Mouse (Mus musculus): ENCODE results near the gene Dok5. TPM values are rescaled to one million over a fixed set of nuclear protein-coding genes. Genes with fewer than 3 reads are reported as not detected.

Dok5 gene
- 10 to 100 TPM; 50.9 to 51.1 TPM for total RNA-seq (2021)
- long read RNA-seq, experiment 1, transcript Dok5-201 (8 exons, 1,768 nt), result major isoform, 53 of 60 reads
- long read RNA-seq, experiment 1, partial matches to known transcripts, result 4 of 60 reads
- long read RNA-seq, experiment 1, other reads (novel, unspliced or antisense), result 3 of 60 reads
- long read RNA-seq, experiment 2, transcript Dok5-201 (8 exons, 1,768 nt), result major isoform, 49 of 52 reads
- long read RNA-seq, experiment 2, partial matches to known transcripts, result 2 of 52 reads
- long read RNA-seq, experiment 2, other reads (novel, unspliced or antisense), result 1 of 52 reads

GRCm38 (mm10) chr2:170731632-170732561 lies at the start of gene Dok5:
Gene Dok5, plus strand, starts transcription at chr2:170731807.
- intact Hi-C loops (cut with DNase I), result no loop called here
- DNase-seq (ENCODE audit: low spot score in 2 of 2), result peak; percentile 88 to 92

GRCm38 (mm10) chr2:170683385-170683784 lies 48.2 kb upstream of the Dok5 start:
- no peak for DNase-seq (ENCODE audit: low spot score in 2 of 2)
- intact Hi-C loops (cut with DNase I), result no loop called here

GRCm38 (mm10) chr2:170695071-170695936 lies 36.3 kb upstream of the Dok5 start:
- intact Hi-C loops (cut with DNase I), result no loop called here
- no peak for DNase-seq (ENCODE audit: low spot score in 2 of 2)

GRCm38 (mm10) chr2:170695937-170696510 lies 35.6 kb upstream of the Dok5 start:
- intact Hi-C loops (cut with DNase I), result no loop called here
- DNase-seq (ENCODE audit: low spot score in 2 of 2), result peak in 1 of 2 experiments; percentile 27

GRCm38 (mm10) chr2:170700471-170700870 lies 31.1 kb upstream of the Dok5 start:
- DNase-seq (ENCODE audit: low spot score in 2 of 2), result no peak
- intact Hi-C loops (cut with DNase I), result no loop called here

- DNase-seq (ENCODE audit: low spot score in 2 of 2), result no peak
Observed at GRCm38 (mm10) chr2:170706488-170706887, 25.1 kb upstream of the Dok5 start.

GRCm38 (mm10) chr2:170707672-170708071 lies 23.9 kb upstream of the Dok5 start:
- intact Hi-C loops (cut with DNase I), result no loop called here
- no peak for DNase-seq (ENCODE audit: low spot score in 2 of 2)

More at GRCm38 (mm10) chr2:170706488-170706887, 25.1 kb upstream of the Dok5 start:
- intact Hi-C loops (cut with DNase I), result no loop called here

GRCm38 (mm10) chr2:170708901-170709300 lies 22.7 kb upstream of the Dok5 start:
- intact Hi-C loops (cut with DNase I), result no loop called here

GRCm38 (mm10) chr2:170712658-170713285 lies 18.8 kb upstream of the Dok5 start:
- intact Hi-C loops (cut with DNase I), result no loop called here
- DNase-seq (ENCODE audit: low spot score in 2 of 2), result no peak

More at GRCm38 (mm10) chr2:170708901-170709300, 22.7 kb upstream of the Dok5 start:
- DNase-seq (ENCODE audit: low spot score in 2 of 2), result no peak

- intact Hi-C loops (cut with DNase I), result loop anchor here (10.0 kb wide), 1 partner anchor 196 kb away; no protein-coding TSS in a partner anchor
- DNase-seq (ENCODE audit: low spot score in 2 of 2), result no peak
Observed at GRCm38 (mm10) chr2:170720386-170720785, 11.2 kb upstream of the Dok5 start.

- DNase-seq (ENCODE audit: low spot score in 2 of 2), result no peak
- intact Hi-C loops (cut with DNase I), result loop anchor here (10.0 kb wide), 1 partner anchor 199 kb away; no protein-coding TSS in a partner anchor
Observed at GRCm38 (mm10) chr2:170724136-170724535, 7.5 kb upstream of the Dok5 start.

GRCm38 (mm10) chr2:170724716-170725115 lies 6.9 kb upstream of the Dok5 start:
- no peak for DNase-seq (ENCODE audit: low spot score in 2 of 2)
- intact Hi-C loops (cut with DNase I), result loop anchor here (10.0 kb wide), 1 partner anchor 200 kb away; no protein-coding TSS in a partner anchor

GRCm38 (mm10) chr2:170725796-170726195 lies 5.8 kb upstream of the Dok5 start:
- DNase-seq (ENCODE audit: low spot score in 2 of 2), result no peak
- intact Hi-C loops (cut with DNase I), result loop anchor here (10.0 kb wide), 1 partner anchor 201 kb away; no protein-coding TSS in a partner anchor

GRCm38 (mm10) chr2:170726996-170727710 lies 4.5 kb upstream of the Dok5 start:
- DNase-seq (ENCODE audit: low spot score in 2 of 2), result no peak
- intact Hi-C loops (cut with DNase I), result loop anchor here (10.0 kb wide), 1 partner anchor 202 kb away; no protein-coding TSS in a partner anchor

GRCm38 (mm10) chr2:170728864-170729263 lies 2.7 kb upstream of the Dok5 start:
- intact Hi-C loops (cut with DNase I), result loop anchor here (10.0 kb wide), 1 partner anchor 204 kb away; no protein-coding TSS in a partner anchor

GRCm38 (mm10) chr2:170729661-170730060 lies 1.9 kb upstream of the Dok5 start:
- no peak for DNase-seq (ENCODE audit: low spot score in 2 of 2)
- intact Hi-C loops (cut with DNase I), result loop anchor here (10.0 kb wide), 1 partner anchor 205 kb away; no protein-coding TSS in a partner anchor

More at GRCm38 (mm10) chr2:170728864-170729263, 2.7 kb upstream of the Dok5 start:
- no peak for DNase-seq (ENCODE audit: low spot score in 2 of 2)

- intact Hi-C loops (cut with DNase I), result no loop called here
- DNase-seq (ENCODE audit: low spot score in 2 of 2), result no peak
Observed at GRCm38 (mm10) chr2:170730136-170730535, 1.5 kb upstream of the Dok5 start.

Measured in left cerebral cortex, postnatal 14 days (tissue).